Mouse (Mus musculus) neural tube, embryonic 14.5 days (tissue): ENCODE measurements at regions not wholly inside any gene's neighbourhood (a gene's known extent, or its start where the extent isn't known, plus 50 kb on each side); places are given as distances from the start of the nearest gene placed in this dataset.

Source experiments
- ATAC-seq: fragments of 200-750 bp; cut with Nextera tagmentation; 2 replicates; pipeline ENCODE4 v1.8.0; 2017; ENCODE audit warnings: low read depth, mild to moderate bottlenecking, moderate TSS enrichment, moderate library complexity
- H3K27ac ChIP-seq: fragments of 300-500 bp; sonication (generic); 2 replicates; pipeline ENCODE4 v1.5.1; 2014; ENCODE audit warnings: low read depth, mild to moderate bottlenecking, control low read depth, low read length, moderate library complexity, mixed read lengths
- H3K27me3 ChIP-seq: fragments of 300-500 bp; sonication (generic); 2 replicates; pipeline ENCODE4 v1.6.1; 2014; ENCODE audit warnings: low read length; ENCODE audit not compliant: control insufficient read depth, insufficient read depth
- H3K36me3 ChIP-seq: fragments of 300-500 bp; sonication (generic); 2 replicates; pipeline ENCODE4 v1.6.1; 2014; ENCODE audit warnings: low read length, mixed read lengths; ENCODE audit not compliant: control insufficient read depth, insufficient read depth
- H3K4me1 ChIP-seq: fragments of 300-500 bp; sonication (generic); 2 replicates; pipeline ENCODE4 v1.6.1; 2014; ENCODE audit warnings: low read length; ENCODE audit not compliant: control insufficient read depth, insufficient read depth
- H3K4me2 ChIP-seq: fragments of 300-500 bp; sonication (generic); 2 replicates; pipeline ENCODE4 v1.6.1; 2014; ENCODE audit warnings: mild to moderate bottlenecking, low read depth, low read length, control low read depth
- H3K4me3 ChIP-seq: fragments of 300-500 bp; sonication (generic); 2 replicates; pipeline ENCODE4 v1.5.1; 2014; ENCODE audit warnings: low read depth, low read length, control low read depth, mixed read lengths
- H3K9ac ChIP-seq: fragments of 300-500 bp; sonication (generic); replicated peaks from 2 replicates; pipeline ENCODE4 v1.6.1; 2014; ENCODE audit warnings: low read depth, mild to moderate bottlenecking, control low read depth, low read length, mixed read lengths
- H3K9me3 ChIP-seq: fragments of 300-500 bp; sonication (generic); 2 replicates; pipeline ENCODE4 v1.6.1; 2016; ENCODE audit warnings: low read length; ENCODE audit not compliant: control insufficient read depth
- WGBS: fragments of 180-500 bp; shearing (Covaris S2); extraction: QIAGEN DNeasy Blood & Tissue Kit; methylation state at CpG from one replicate; pipeline ENCODE4 v1.1.7; 2014; 5-methylcytosine and 5-hydroxymethylcytosine counted together

DNA sequence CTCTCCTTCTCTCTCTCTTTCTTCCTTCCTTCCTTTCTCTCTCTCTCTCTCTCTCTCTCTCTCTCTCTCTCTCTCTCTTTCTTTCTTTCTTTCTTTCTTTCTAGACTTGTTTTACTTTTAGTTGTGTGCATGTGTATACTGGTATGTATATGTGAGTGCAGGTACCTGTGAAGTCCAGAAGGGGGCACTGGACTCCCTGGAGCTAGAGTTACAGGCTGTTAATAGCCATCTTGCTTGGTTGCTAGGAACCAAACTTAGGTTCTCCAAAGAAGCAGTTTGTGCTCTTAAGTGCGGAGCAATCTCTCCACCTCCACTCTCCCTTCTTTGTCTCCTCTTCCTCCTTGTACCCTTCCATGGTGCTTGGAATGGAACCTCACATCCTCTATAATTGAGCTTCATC, 77.2 kb downstream of the Gm10604 start:
- ATAC-seq = no peak
- WGBS = 100% methylated on average over 1 of the region's 1 CpGs
- Histone ChIP-seq H3K9ac (no peak overlapping the region), H3K27ac (no peak overlapping the region), H3K9me3 (no peaks in the 10 kb centered on the region), H3K27me3 (no peaks in the 10 kb centered on the region), H3K36me3 (no peaks in the 10 kb centered on the region), H3K4me3 (no peak overlapping the region), H3K4me2 (no peak overlapping the region), H3K4me1 (peaks cover 3% of the 10 kb centered on the region; the same call in 1 of the 2 replicates)

DNA sequence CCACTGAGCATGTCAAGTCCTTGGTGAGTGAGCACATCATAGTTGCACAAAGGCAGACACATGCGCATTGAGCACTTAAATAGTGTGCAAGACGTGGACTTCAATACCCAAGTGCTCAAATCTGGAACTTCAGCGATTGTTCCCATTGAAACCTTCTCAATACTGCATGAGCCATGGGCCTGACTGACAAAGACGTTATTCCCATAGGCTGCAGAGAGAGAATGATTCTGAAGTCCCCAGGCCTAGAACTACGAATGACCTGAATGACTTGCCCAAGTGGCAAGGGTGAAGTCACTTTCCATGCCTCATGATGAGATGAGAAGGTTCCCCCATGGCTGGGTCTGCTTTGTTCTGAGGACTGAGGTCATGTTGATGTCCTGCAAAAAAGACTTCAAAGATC, 77.7 kb downstream of the Gm10604 start:
- Histone ChIP-seq H3K4me1 (peaks cover 3% of the 10 kb centered on the region; the same call in 1 of the 2 replicates), H3K9me3 (no peaks in the 10 kb centered on the region), H3K4me3 (no peak overlapping the region), H3K9ac (no peak overlapping the region), H3K4me2 (no peak overlapping the region), H3K36me3 (no peaks in the 10 kb centered on the region), H3K27ac (no peak overlapping the region), H3K27me3 (no peaks in the 10 kb centered on the region)
- 84% methylated on average over 5 of the region's 5 CpGs for whole genome bisulfite sequencing
- ATAC-seq = no peak

DNA sequence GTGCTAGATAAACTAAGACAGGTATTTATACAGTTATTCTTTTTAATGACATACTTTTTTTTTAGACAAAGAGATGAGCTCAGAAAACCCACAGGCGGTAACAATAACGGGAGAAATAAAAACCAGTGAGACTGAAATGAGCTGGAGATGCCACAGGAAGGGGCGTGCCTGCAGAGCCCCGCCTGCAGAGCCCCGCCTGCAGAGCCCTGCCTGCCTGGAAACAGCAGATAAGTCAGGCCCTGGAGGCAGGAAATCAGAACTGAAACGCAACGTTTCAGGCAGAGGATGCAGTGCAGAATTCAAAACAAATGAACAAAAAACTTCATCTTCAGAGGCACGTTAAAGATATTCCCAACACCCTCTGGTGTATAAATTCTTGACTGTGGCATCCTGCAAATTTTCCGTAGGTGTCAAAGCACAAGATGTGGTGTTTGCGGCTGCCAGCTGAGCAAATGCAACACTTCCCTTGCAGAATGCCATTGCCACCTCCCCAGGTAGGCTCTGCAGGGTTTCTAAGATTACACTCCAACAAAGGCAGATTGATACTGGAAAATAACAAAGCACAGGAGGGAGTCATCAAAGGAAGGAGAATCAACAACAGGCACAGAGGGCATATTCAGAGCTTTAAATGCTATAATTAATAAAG, 81.0 kb downstream of the Gm10604 start:
- Histone ChIP-seq H3K36me3 (no peaks in the 10 kb centered on the region), H3K27ac (peak overlapping the region; percentile 57; the same call in 1 of the 2 replicates), H3K4me2 (0 out of 2 replicates have a peak overlapping the region, but pooled peaks have one; percentile 2), H3K9ac (no peak overlapping the region), H3K27me3 (no peaks in the 10 kb centered on the region), H3K4me1 (peaks cover 3% of the 10 kb centered on the region; the same call in 1 of the 2 replicates), H3K4me3 (no peak overlapping the region), H3K9me3 (no peaks in the 10 kb centered on the region)
- ATAC-seq = peak; percentile 91
- WGBS = 14% methylated on average over 10 of the region's 10 CpGs

DNA sequence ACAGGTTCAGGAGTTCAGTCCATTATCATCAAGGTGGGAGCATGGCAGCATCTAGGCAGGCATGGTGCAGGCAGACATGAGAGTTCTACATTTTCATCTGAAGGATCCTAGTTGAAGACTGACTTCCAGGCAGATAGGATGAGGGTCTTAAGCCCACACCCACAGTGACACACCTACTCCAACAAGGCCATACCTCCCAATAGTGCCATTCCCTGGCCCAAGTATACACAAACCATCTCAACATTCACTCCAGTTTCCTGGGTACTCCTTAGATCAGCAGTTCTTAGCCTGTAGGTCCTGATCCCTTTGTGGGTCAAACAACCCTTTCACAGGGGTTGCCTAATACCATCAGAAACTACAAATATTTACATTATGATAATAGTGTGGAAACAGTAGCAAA, 83.8 kb downstream of the Gm10604 start:
- Histone ChIP-seq H3K9me3 (no peaks in the 10 kb centered on the region), H3K4me2 (no peak overlapping the region), H3K4me3 (no peak overlapping the region), H3K36me3 (no peaks in the 10 kb centered on the region), H3K27me3 (no peaks in the 10 kb centered on the region), H3K4me1 (peaks cover 3% of the 10 kb centered on the region; the same call in 1 of the 2 replicates), H3K27ac (no peak overlapping the region), H3K9ac (no peak overlapping the region)
- ATAC-seq = no peak

DNA sequence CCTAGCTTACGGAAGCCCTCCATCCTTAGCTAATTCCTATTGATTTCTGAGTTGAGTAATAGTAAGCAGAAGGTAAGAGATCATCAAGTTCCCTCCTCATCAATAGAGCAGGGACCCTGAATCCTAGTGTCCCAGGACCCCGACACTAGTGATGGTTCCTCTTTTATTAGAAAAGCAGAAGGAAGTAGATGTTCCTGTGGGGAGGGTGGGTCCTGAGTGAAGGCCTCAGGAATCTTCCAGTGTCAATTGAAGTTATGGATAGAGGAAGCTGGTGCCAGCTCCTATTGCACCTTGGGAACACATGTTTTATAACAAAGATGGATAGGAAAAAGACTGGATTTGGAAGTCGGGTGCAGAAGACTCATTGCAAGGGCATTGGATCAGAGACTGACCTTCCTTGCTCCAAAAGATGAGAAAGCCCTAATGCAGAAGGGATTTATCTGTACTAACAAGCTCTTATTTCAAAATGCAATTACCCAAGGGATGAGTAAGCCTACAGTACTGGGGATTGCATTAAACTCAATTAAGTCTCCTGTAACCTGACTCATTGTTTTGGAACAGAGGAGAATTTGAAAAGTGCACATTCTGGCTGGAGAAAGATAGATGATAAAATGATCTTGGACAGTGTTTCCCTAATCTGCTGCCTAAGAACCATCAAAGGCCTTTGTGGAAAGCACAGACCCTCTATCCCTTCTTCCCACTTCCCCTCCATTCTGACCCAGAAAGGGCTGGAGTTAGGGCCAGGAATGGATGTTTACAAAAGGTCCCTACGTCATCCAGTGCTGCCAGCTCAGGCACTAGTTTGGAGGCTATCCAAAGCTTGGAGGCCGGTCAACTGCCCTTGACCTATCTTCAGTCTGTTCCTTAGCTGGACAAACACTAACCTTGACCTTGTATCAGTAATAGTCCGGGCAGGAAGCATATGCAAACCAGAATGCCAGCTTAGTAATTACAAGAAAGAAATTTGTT, 84.9 kb downstream of the Gm10604 start:
- Histone ChIP-seq H3K9me3 (no peaks in the 10 kb centered on the region), H3K4me3 (no peak overlapping the region), H3K4me1 (peaks cover 3% of the 10 kb centered on the region; the same call in 1 of the 2 replicates)

DNA sequence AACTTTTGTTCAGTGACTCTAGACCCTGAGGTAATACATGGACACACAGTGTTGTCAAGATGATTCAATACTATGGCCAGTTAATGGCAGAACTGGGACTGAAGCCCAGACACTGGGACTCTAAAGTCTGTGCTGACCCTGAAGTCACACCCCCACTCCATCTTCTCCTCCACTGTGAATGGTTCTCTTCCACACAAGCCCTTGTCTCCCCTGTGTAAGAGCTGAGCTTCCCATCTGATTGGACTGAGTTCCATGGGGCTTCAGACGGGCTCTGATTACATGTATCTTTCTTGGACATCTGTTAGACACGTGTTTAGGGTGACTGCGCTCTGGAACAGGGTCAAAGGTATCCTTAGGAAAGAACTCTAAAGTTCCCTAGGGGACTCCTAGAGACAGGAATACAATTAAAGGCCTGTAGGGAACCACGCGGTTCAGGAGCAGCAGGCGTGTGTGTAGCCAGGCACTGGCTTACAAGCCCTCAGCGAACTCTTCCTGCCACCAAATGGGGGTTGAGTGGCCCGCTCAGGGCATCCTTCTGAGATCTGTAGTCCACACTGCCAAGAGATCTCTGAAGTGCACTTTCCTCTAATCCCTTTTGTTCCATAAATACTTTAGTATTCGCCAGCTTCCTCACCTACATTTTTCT, 87.4 kb downstream of the Gm10604 start:
- WGBS = 71% methylated on average over 9 of the region's 9 CpGs
- ATAC-seq = peak; percentile 62; the same call in 1 of the 2 replicates
- no peaks in the 10 kb centered on the region for H3K27me3 ChIP-seq

More for the DNA sequence above, 84.9 kb downstream of the Gm10604 start:
- no peak overlapping the region for H3K4me2 ChIP-seq
- no peaks in the 10 kb centered on the region for H3K27me3 ChIP-seq
- no peak overlapping the region for H3K9ac ChIP-seq
- H3K36me3 ChIP-seq = no peaks in the 10 kb centered on the region
- 87% methylated on average over 6 of the region's 6 CpGs for WGBS
- no peak for ATAC-seq
- H3K27ac ChIP-seq = no peak overlapping the region

DNA sequence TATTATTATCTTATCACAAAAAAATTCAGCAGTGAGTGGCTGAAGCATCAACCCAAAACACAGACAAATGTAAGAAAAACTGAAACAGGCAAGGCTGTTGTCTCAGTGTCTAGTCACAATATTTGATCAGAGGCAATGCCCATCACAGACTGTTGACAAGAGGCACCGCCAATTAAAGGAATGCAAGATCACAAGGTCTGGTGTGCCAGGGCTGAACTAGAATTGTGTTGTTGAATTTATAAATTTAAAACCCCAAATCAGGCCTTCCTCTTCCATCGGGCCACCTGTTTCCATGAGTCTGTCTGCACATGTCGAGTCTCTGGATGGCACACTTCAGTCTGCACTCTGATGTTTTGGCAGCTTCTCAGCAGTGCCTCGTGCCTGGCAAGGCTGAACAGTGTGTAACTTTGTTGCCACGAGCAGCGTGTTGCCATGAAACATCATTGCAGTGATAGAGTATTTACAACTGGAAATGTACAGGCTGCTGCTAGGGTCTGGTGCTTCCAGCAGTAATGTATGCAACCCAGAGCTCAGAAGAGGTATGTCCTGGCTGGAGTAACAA, 91.9 kb downstream of the Gm10604 start:
- WGBS = 62% methylated on average over 6 of the region's 6 CpGs
- Histone ChIP-seq H3K4me2 (no peak overlapping the region), H3K4me1 (peaks cover 7% of the 10 kb centered on the region), H3K27me3 (no peaks in the 10 kb centered on the region), H3K9me3 (no peaks in the 10 kb centered on the region), H3K4me3 (no peak overlapping the region), H3K27ac (no peak overlapping the region), H3K9ac (no peak overlapping the region), H3K36me3 (no peaks in the 10 kb centered on the region)
- peak; percentile 37; the same call in 1 of the 2 replicates for ATAC-seq

More for the DNA sequence above, 87.4 kb downstream of the Gm10604 start:
- no peak overlapping the region for H3K27ac ChIP-seq
- H3K4me1 ChIP-seq = no peaks in the 10 kb centered on the region
- no peaks in the 10 kb centered on the region for H3K9me3 ChIP-seq
- H3K9ac ChIP-seq = no peak overlapping the region
- H3K36me3 ChIP-seq = no peaks in the 10 kb centered on the region
- no peak overlapping the region for H3K4me3 ChIP-seq
- no peak overlapping the region for H3K4me2 ChIP-seq

DNA sequence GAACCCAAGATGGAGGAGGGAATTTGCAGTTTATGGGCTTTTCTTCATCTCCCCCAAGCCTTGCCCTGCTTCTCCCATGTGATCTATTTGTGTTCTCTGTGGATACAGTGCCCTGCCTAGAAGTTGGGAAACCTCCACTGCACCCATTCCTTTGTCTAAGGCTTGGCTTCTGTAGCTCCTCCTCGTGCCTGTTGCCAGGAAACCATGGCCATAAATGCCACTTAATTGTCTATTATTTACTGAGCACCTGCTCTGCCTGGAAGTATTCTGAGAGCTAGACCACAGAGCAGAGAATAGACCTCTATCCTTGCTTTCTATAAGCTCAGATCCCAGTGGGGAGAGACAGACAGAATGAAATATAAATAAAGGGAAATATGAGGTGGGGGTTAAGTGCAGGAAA, 93.7 kb downstream of the Gm10604 start:
- Histone ChIP-seq H3K4me3 (no peak overlapping the region), H3K4me2 (no peak overlapping the region), H3K4me1 (peaks cover 7% of the 10 kb centered on the region), H3K27me3 (no peaks in the 10 kb centered on the region), H3K9me3 (no peaks in the 10 kb centered on the region), H3K36me3 (no peaks in the 10 kb centered on the region), H3K9ac (no peak overlapping the region), H3K27ac (no peak overlapping the region)
- peak; percentile 85 for ATAC-seq
- WGBS = 3% methylated on average over 1 of the region's 1 CpGs
